Mouse (Mus musculus) erythroblast, embryonic 14.5 days (primary cell): ENCODE measurements around the gene Acaa1a.

Experiments
- GATA1 ChIP-seq: IDR thresholded peaks from 2 replicates; pipeline ENCODE4 v1.6.1; 2012; ENCODE audit warnings: low read length, inconsistent platforms, mixed read lengths
- TAL1 ChIP-seq: IDR thresholded peaks from 3 replicates; pipeline ENCODE4 v1.6.1; 2012; ENCODE audit warnings: low read length, inconsistent platforms, mixed read lengths

DNA sequence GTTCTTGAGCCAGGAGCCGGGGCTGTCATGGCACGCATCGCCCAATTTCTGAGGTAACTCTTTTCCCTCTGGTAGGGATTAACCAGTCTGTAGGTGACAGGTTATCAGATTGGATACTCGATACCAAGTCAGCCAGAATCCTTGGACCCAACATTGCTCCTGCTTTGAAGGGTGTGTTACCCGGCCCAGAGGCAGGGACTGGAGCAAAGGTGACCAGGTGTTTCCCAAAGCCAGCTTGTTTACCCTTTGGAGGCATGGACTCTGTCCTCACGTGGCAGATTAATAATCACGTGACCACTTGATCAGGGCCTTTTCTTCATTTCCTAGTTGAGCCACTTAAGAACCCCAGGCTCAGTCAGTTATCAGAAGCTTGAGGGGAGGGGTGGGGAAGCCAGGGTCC is 3.3 kb downstream of the Acaa1a start:
- TF ChIP-seq GATA1 (no peak), TAL1 (no peak)
